Mouse (Mus musculus): ENCODE measurements around the gene Dhx40.

The Dhx40 gene

GRCm38 (mm10) chr11:86807505-86807989, at the start of gene Dhx40:
Dhx40 (minus strand) TSS chr11:86807746.
- peak; percentile 90 to 95 for DNase-seq (ENCODE audit: low spot score in 2 of 2)

GRCm38 (mm10) chr11:86855639-86856425, 48.3 kb upstream of the Dhx40 start:
- peak; percentile 21 to 43 for DNase-seq (ENCODE audit: low spot score in 2 of 2)

- DNase-seq (ENCODE audit: low spot score in 2 of 2): no peak
Observed at GRCm38 (mm10) chr11:86853081-86853480, 45.5 kb upstream of the Dhx40 start.

GRCm38 (mm10) chr11:86852534-86853054, 45.0 kb upstream of the Dhx40 start:
- no peak for DNase-seq (ENCODE audit: low spot score in 2 of 2)

GRCm38 (mm10) chr11:86851714-86852533, 44.4 kb upstream of the Dhx40 start:
- DNase-seq (ENCODE audit: low spot score in 2 of 2): no peak

- peak; percentile 26 to 33 for DNase-seq (ENCODE audit: low spot score in 2 of 2)
Observed at GRCm38 (mm10) chr11:86851234-86851671, 43.7 kb upstream of the Dhx40 start.

GRCm38 (mm10) chr11:86843831-86844230, 36.3 kb upstream of the Dhx40 start:
- DNase-seq (ENCODE audit: low spot score in 2 of 2): no peak

GRCm38 (mm10) chr11:86841261-86841660, 33.7 kb upstream of the Dhx40 start:
- DNase-seq (ENCODE audit: low spot score in 2 of 2): no peak

- no peak for DNase-seq (ENCODE audit: low spot score in 2 of 2)
Observed at GRCm38 (mm10) chr11:86840511-86841154, 33.1 kb upstream of the Dhx40 start.

- DNase-seq (ENCODE audit: low spot score in 2 of 2): no peak
Observed at GRCm38 (mm10) chr11:86839716-86840447, 32.3 kb upstream of the Dhx40 start.

GRCm38 (mm10) chr11:86838792-86839191, 31.2 kb upstream of the Dhx40 start:
- DNase-seq (ENCODE audit: low spot score in 2 of 2): no peak

- DNase-seq (ENCODE audit: low spot score in 2 of 2): peak in 1 of 2 experiments; percentile 44
Observed at GRCm38 (mm10) chr11:86836366-86836765, 28.8 kb upstream of the Dhx40 start.

- DNase-seq (ENCODE audit: low spot score in 2 of 2): no peak
Observed at GRCm38 (mm10) chr11:86834628-86835338, 27.2 kb upstream of the Dhx40 start.

GRCm38 (mm10) chr11:86834050-86834449, 26.5 kb upstream of the Dhx40 start:
- DNase-seq (ENCODE audit: low spot score in 2 of 2): no peak

GRCm38 (mm10) chr11:86833153-86833552, 25.6 kb upstream of the Dhx40 start:
- no peak for DNase-seq (ENCODE audit: low spot score in 2 of 2)

GRCm38 (mm10) chr11:86828396-86828795, 20.9 kb upstream of the Dhx40 start:
- DNase-seq (ENCODE audit: low spot score in 2 of 2): no peak

GRCm38 (mm10) chr11:86827476-86828245, 20.1 kb upstream of the Dhx40 start:
- DNase-seq (ENCODE audit: low spot score in 2 of 2): no peak

- no peak for DNase-seq (ENCODE audit: low spot score in 2 of 2)
Observed at GRCm38 (mm10) chr11:86824433-86824832, 16.9 kb upstream of the Dhx40 start.

GRCm38 (mm10) chr11:86822531-86822930, 15.0 kb upstream of the Dhx40 start:
- no peak for DNase-seq (ENCODE audit: low spot score in 2 of 2)

- no peak for DNase-seq (ENCODE audit: low spot score in 2 of 2)
Observed at GRCm38 (mm10) chr11:86819536-86819935, 12.0 kb upstream of the Dhx40 start.

All from frontal cortex, postnatal 36 days (tissue).